Mouse (Mus musculus): Measurements from ENCODE around the gene Olfr612.
"Not testable (repeated sequence)": the region's sequence is repeated elsewhere in the genome, so short reads cannot be mapped to it uniquely, and the experiment has no call there.

The Olfr612 gene

GRCm38 (mm10) chr7:103542617-103543016 lies at the start of gene Olfr612:
TSS of gene Olfr612 (minus strand) at chr7:103542717.
- DNase-seq (ENCODE audit: low spot score) = not testable (repeated sequence)

GRCm38 (mm10) chr7:103589803-103590202 lies 47.3 kb upstream of the Olfr612 start, which contains the start of gene Olfr618:
TSS of gene Olfr618 (plus strand) at chr7:103590103.
- no peak for DNase-seq (ENCODE audit: low spot score)

GRCm38 (mm10) chr7:103572761-103573160 lies 30.2 kb upstream of the Olfr612 start, which contains the start of gene Olfr617:
TSS of gene Olfr617 (plus strand) at chr7:103573061.
- no peak for DNase-seq (ENCODE audit: low spot score)

GRCm38 (mm10) chr7:103569043-103569442 lies 26.5 kb upstream of the Olfr612 start, which contains the start of gene Olfr616:
TSS of gene Olfr616 (minus strand) at chr7:103569143.
- no peak for DNase-seq (ENCODE audit: low spot score)

GRCm38 (mm10) chr7:103555779-103556178 lies 13.3 kb upstream of the Olfr612 start, which contains the start of gene Olfr615:
TSS of gene Olfr615 (plus strand) at chr7:103556079.
- DNase-seq (ENCODE audit: low spot score) = no peak

- no peak for DNase-seq (ENCODE audit: low spot score)
These were observed 5.3 kb upstream of the Olfr612 start, which contains the start of gene Olfr613 for GRCm38 (mm10) chr7:103547774-103548173. TSS of gene Olfr613 (plus strand) at chr7:103548074.

- not testable (repeated sequence) for DNase-seq (ENCODE audit: low spot score)
These were observed 21.8 kb downstream of the Olfr612 start, which contains the start of gene Olfr611 for GRCm38 (mm10) chr7:103520746-103521145. TSS of gene Olfr611 (minus strand) at chr7:103520846.

- DNase-seq (ENCODE audit: low spot score) = no peak
These were observed 30.5 kb downstream of the Olfr612 start, which contains the start of gene Olfr610 for GRCm38 (mm10) chr7:103512022-103512421. TSS of gene Olfr610 (minus strand) at chr7:103512122.

GRCm38 (mm10) chr7:103497962-103498361 lies 44.6 kb downstream of the Olfr612 start, which contains the start of gene Olfr609:
TSS of gene Olfr609 (minus strand) at chr7:103498062.
- DNase-seq (ENCODE audit: low spot score) = no peak
